Mouse (Mus musculus) thymus, adult 2 months (tissue): ENCODE results near the gene Mlxip.

ENCODE experiments used
- CTCF ChIP-seq: fragments of 200-500 bp; IDR thresholded peaks from 2 replicates; pipeline ENCODE4 v1.5.1; 2012; ENCODE audit warnings: mild to moderate bottlenecking, control low read depth, low read length, moderate library complexity, borderline replicate concordance; ENCODE audit not compliant: control insufficient read depth, poor library complexity, insufficient read depth; ENCODE audit errors: extremely low read depth
- POLR2A ChIP-seq: fragments of 200-500 bp; IDR thresholded peaks from 2 replicates; pipeline ENCODE4 v1.6.1; 2012; ENCODE audit warnings: mild to moderate bottlenecking, low read length, control low read depth, moderate library complexity; ENCODE audit not compliant: control insufficient read depth, poor library complexity, insufficient read depth; ENCODE audit errors: extremely low read depth

- TF ChIP-seq CTCF (0 out of 2 replicates have a peak, but pooled peaks have one; percentile 40), POLR2A (0 out of 2 replicates have a peak, but pooled peaks have one; percentile 31)
Observed at GRCm38 (mm10) chr5:123394957-123395881, 621 bp downstream of the Mlxip start.
